Mouse (Mus musculus) brain, adult 10 weeks (tissue): Measurements from ENCODE around the gene Cox4i1. TPM values are rescaled to one million over a fixed set of nuclear protein-coding genes. Genes with fewer than 3 reads are reported as not detected.

Source experiments
- polyA plus RNA-seq: library from polyadenylated mRNA; stranded (reverse); fragments of 350-450 nt; fragmentation: Illumina TruSeq; extraction: RNeasy Lipid Tissue Mini Kit (QIAGEN cat#74804); gene quantifications from one replicate; pipeline ENCODE4 v1.2.3, GENCODE M21; 2015; ENCODE audit warnings: low read depth, low replicate concordance

Cox4i1 gene
- 2,058 TPM for polyA plus RNA-seq

GRCm38 (mm10) chr8:120667561-120668373 lies at the start of gene Cox4i1, which contains the start of gene Gm27021:
TSS of gene Cox4i1 (plus strand) at chr8:120668222.
TSS of gene Gm27021 (minus strand) at chr8:120668079.

GRCm38 (mm10) chr8:120647532-120647931 lies 20.5 kb upstream of the Cox4i1 start, which contains the start of gene 1190005I06Rik:
TSS of gene 1190005I06Rik (minus strand) at chr8:120647632.

GRCm38 (mm10) chr8:120668374-120668905 lies 418 bp downstream of the Cox4i1 start, which contains the start of gene Emc8:
TSS of gene Emc8 (minus strand) at chr8:120668573.

Other genes starting within 250 kb of the Cox4i1 start
- 3.4 TPM for gene Gins2, start 78.9 kb upstream of the Cox4i1 start, polyA plus RNA-seq
- 15.1 TPM for gene 1190005I06Rik, start 20.6 kb upstream of the Cox4i1 start, polyA plus RNA-seq
- gene Gm27021, start 143 bp upstream of the Cox4i1 start, polyA plus RNA-seq, result 2.0 TPM
- 53.0 TPM for gene Emc8, start 351 bp downstream of the Cox4i1 start, polyA plus RNA-seq
- 4.5 TPM for gene Irf8, start 68.1 kb downstream of the Cox4i1 start, polyA plus RNA-seq